Mouse (Mus musculus) olfactory bulb, adult 2 months (tissue): Measurements from ENCODE around the gene Trex2. TPM values are rescaled to one million over a fixed set of nuclear protein-coding genes. Genes with fewer than 3 reads are reported as not detected.

Experiments
- H3K27ac ChIP-seq: fragments of 200-500 bp; 2 replicates; pipeline ENCODE4 v1.5.1; 2012; ENCODE audit warnings: low read depth, low read length; ENCODE audit not compliant: insufficient read depth
- H3K4me1 ChIP-seq: fragments of 200-500 bp; 2 replicates; pipeline ENCODE4 v1.6.1; 2012; ENCODE audit warnings: low read length; ENCODE audit not compliant: control insufficient read depth, insufficient read depth
- H3K4me3 ChIP-seq: fragments of 200-500 bp; 2 replicates; pipeline ENCODE4 v1.5.1; 2012; ENCODE audit warnings: mild to moderate bottlenecking, low read depth, low read length, moderate library complexity; ENCODE audit not compliant: insufficient read depth
- CTCF ChIP-seq: fragments of 200-500 bp; IDR thresholded peaks from 2 replicates; pipeline ENCODE4 v1.5.1; 2012; ENCODE audit warnings: low read depth, mild to moderate bottlenecking, low read length, moderate library complexity; ENCODE audit not compliant: insufficient read depth
- POLR2A ChIP-seq: fragments of 200-500 bp; IDR thresholded peaks from 2 replicates; pipeline ENCODE4 v1.6.1; 2012; ENCODE audit warnings: mild to moderate bottlenecking, low read depth, low read length, moderate library complexity; ENCODE audit not compliant: insufficient read depth
- WGBS: fragments of 180-500 bp; shearing (Covaris S2); methylation state at CpG from one replicate; pipeline ENCODE4 v1.1.7; 2018; 5-methylcytosine and 5-hydroxymethylcytosine counted together
- polyA plus RNA-seq: library from polyadenylated mRNA; stranded (reverse); fragments of >200 nt; gene quantifications from 2 replicates; pipeline ENCODE4 v1.2.4, GENCODE M21; 2012; ENCODE audit warnings: low replicate concordance; ENCODE audit not compliant: missing spikeins, insufficient read depth, insufficient read length

Gene Trex2
- polyA plus RNA-seq = not detected in 2 replicates

- Histone ChIP-seq H3K27ac (no peak within 1 kb of the TSS), H3K4me1 (no peaks in the 10 kb centered on the region), H3K4me3 (no peak within 1 kb of the TSS)
- WGBS = 86% methylated on average over 11 of the region's 11 CpGs
- no peak for TF ChIP-seq CTCF
- no peak for TF ChIP-seq POLR2A
Observed at GRCm38 (mm10) chrX:73435252-73435651, at the start of gene Trex2. Trex2 (minus strand) TSS chrX:73435344.

GRCm38 (mm10) chrX:73484870-73485269 is 49.7 kb upstream of the Trex2 start:
- H3K27ac ChIP-seq = no peak overlapping the region
- WGBS = 93% methylated on average over 4 of the region's 4 CpGs
- TF ChIP-seq POLR2A (no peak), CTCF (no peak)
- H3K4me1 ChIP-seq = peaks cover 11% of the 10 kb centered on the region
- no peak overlapping the region for H3K4me3 ChIP-seq

DNA sequence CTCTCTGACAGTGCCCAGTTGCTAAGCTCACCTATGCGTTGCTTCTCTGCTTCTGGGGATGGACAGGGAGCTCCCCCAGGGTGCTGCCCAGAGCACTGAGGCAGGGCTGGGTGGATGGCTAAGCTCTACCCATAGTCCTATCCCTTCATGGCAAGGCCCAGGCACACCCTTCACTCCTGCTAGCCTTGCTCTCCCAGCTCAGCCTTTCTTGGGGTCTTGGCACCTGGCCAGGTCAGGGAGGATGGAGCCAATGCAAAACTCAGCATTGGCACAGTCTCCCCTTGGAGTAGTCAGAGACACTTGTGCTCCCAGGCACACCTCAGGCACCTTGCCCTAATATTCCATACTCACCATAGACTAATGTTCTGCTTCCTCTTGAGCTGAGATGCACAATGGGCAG is 48.9 kb upstream of the Trex2 start:
- H3K27ac ChIP-seq = no peak overlapping the region
- H3K4me1 ChIP-seq = peaks cover 11% of the 10 kb centered on the region
- 93% methylated on average over 1 of the region's 1 CpGs for WGBS
- TF ChIP-seq POLR2A (no peak), CTCF (no peak)
- peak overlapping the region; percentile 27 for H3K4me3 ChIP-seq

GRCm38 (mm10) chrX:73483484-73483810 is 48.3 kb upstream of the Trex2 start, which contains the start of gene Bgn:
Bgn (plus strand) TSS chrX:73483602.
- TF ChIP-seq CTCF = no peak
- TF ChIP-seq POLR2A = no peak
- whole genome bisulfite sequencing = 24% methylated on average over 9 of the region's 14 CpGs
- Histone ChIP-seq H3K4me1 (peaks cover 11% of the 10 kb centered on the region), H3K4me3 (peak within 1 kb of the TSS; percentile 27), H3K27ac (no peak within 1 kb of the TSS)

- TF ChIP-seq POLR2A (no peak), CTCF (no peak)
- Histone ChIP-seq H3K4me3 (no peak overlapping the region), H3K27ac (no peak overlapping the region), H3K4me1 (peaks cover 11% of the 10 kb centered on the region)
- 48% methylated on average over 4 of the region's 4 CpGs for WGBS
Observed at GRCm38 (mm10) chrX:73482643-73483483, 47.7 kb upstream of the Trex2 start.

- Histone ChIP-seq H3K4me3 (no peak overlapping the region), H3K4me1 (peaks cover 11% of the 10 kb centered on the region), H3K27ac (no peak overlapping the region)
- WGBS = 59% methylated on average over 2 of the region's 2 CpGs
- no peak for TF ChIP-seq POLR2A
Observed at GRCm38 (mm10) chrX:73480334-73480733, 45.2 kb upstream of the Trex2 start.

GRCm38 (mm10) chrX:73479656-73480055 is 44.5 kb upstream of the Trex2 start:
- H3K4me1 ChIP-seq = peaks cover 11% of the 10 kb centered on the region
- no peak for TF ChIP-seq POLR2A
- no peak overlapping the region for H3K27ac ChIP-seq
- no peak overlapping the region for H3K4me3 ChIP-seq

- H3K4me1 ChIP-seq = peaks cover 6% of the 10 kb centered on the region
- no peak overlapping the region for H3K4me3 ChIP-seq
- 81% methylated on average over 2 of the region's 2 CpGs for WGBS
- TF ChIP-seq CTCF (no peak), POLR2A (no peak)
- no peak overlapping the region for H3K27ac ChIP-seq
Observed at GRCm38 (mm10) chrX:73477500-73477899, 42.4 kb upstream of the Trex2 start.

DNA sequence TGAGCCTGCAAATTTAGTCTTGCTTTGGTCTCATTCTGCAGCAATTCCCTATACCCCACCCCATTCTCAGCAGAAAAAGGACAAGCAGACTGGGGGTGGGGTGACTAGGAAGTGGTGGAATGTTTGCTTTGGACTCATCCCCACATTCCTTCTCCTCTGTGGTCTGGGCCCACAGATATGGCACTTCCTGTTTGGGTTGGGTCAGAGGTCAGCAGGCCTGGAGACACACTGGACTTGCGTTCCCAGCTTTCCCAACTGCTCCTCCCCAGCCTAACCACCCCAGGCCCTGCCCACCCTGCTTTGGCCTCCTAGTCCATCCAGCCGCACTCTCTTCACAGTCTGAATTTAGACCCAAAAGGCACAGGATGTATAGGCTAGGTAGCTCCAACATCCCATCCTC is 41.5 kb upstream of the Trex2 start:
- no peak overlapping the region for H3K4me3 ChIP-seq
- H3K4me1 ChIP-seq = peaks cover 6% of the 10 kb centered on the region
- WGBS = 86% methylated on average over 2 of the region's 2 CpGs
- H3K27ac ChIP-seq = no peak overlapping the region
- TF ChIP-seq POLR2A (no peak), CTCF (no peak)
